Mouse (Mus musculus) MEL (cell line): Measurements from ENCODE around the gene Plekhm3. TPM values are rescaled to one million over a fixed set of nuclear protein-coding genes. Genes with fewer than 3 reads are reported as not detected.
A peak's percentile ranks its signal among the peaks of the same experiment; 100 is the strongest.
"Not testable (repeated sequence)": the region's sequence is repeated elsewhere in the genome, so short reads cannot be mapped to it uniquely, and the experiment has no call there.

Experiments used
- DNase-seq: peaks from one replicate; pipeline ENCODE4 v3.0.0; 2011; ENCODE audit warnings: low read depth, low spot score
- H3K27ac ChIP-seq: 2 replicates; pipeline ENCODE4 v1.5.1; 2012; ENCODE audit warnings: low read depth, mild to moderate bottlenecking, control low read depth, low read length, moderate library complexity; ENCODE audit not compliant: control insufficient read depth
- H3K27me3 ChIP-seq, 2 experiments: fragments of 150-350 bp in 1 of 2; sonication (generic) in 1 of 2; 2 replicates each; pipeline ENCODE4 v1.6.1; 2012; ENCODE audit warnings: low read length in 2 of 2, mild to moderate bottlenecking in 2 of 2, improper control_type of control experiment in 1 of 2, moderate library complexity in 1 of 2; ENCODE audit not compliant: insufficient read depth in 2 of 2, control insufficient read depth in 1 of 2
- H3K36me3 ChIP-seq, 2 experiments: 2 replicates each; pipeline ENCODE4 v1.6.1; 2012 to 2014; ENCODE audit warnings: low read length in 2 of 2, improper control_type of control experiment in 1 of 2, inconsistent platforms in 1 of 2, mild to moderate bottlenecking in 1 of 2; ENCODE audit not compliant: insufficient read depth in 2 of 2, control insufficient read depth in 1 of 2
- H3K4me1 ChIP-seq, 2 experiments: fragments of 150-350 bp in 1 of 2; sonication (generic) in 1 of 2; 2 replicates each; pipeline ENCODE4 v1.6.1; 2012; ENCODE audit warnings: low read length in 2 of 2, improper control_type of control experiment in 1 of 2, mild to moderate bottlenecking in 1 of 2; ENCODE audit not compliant: insufficient read depth in 2 of 2, control insufficient read depth in 1 of 2
- H3K4me3 ChIP-seq, 2 experiments: fragments of 150-350 bp in 1 of 2; sonication (generic) in 1 of 2; 2 replicates each; pipeline ENCODE4 v1.5.1; 2012; ENCODE audit warnings: low read depth in 2 of 2, low read length in 2 of 2, mild to moderate bottlenecking in 2 of 2, moderate library complexity in 2 of 2, control low read depth in 1 of 2, improper control_type of control experiment in 1 of 2; ENCODE audit not compliant: control insufficient read depth in 1 of 2, insufficient read depth in 1 of 2
- H3K79me2 ChIP-seq: 2 replicates; pipeline ENCODE4 v1.6.1; 2012; ENCODE audit warnings: mild to moderate bottlenecking, low read length, moderate library complexity; ENCODE audit not compliant: control insufficient read depth, poor library complexity, insufficient read depth
- H3K9ac ChIP-seq: 2 replicates; pipeline ENCODE4 v1.6.1; 2012; ENCODE audit warnings: low read depth, mild to moderate bottlenecking, control low read depth, low read length, moderate library complexity; ENCODE audit not compliant: control insufficient read depth, poor library complexity, severe bottlenecking
- H3K9me3 ChIP-seq: fragments of 150-350 bp; sonication (generic); replicated peaks from 2 replicates; pipeline ENCODE4 v1.6.1; 2012; ENCODE audit warnings: mild to moderate bottlenecking, low read length, improper control_type of control experiment, moderate library complexity; ENCODE audit not compliant: insufficient read depth
- CHD1 ChIP-seq: IDR thresholded peaks from 2 replicates; pipeline ENCODE4 v1.6.1; 2012; ENCODE audit warnings: low read depth, mild to moderate bottlenecking, inconsistent platforms, low read length, improper control_type of control experiment
- E2F4 ChIP-seq: IDR thresholded peaks from 2 replicates; pipeline ENCODE4 v1.6.1; 2011; ENCODE audit warnings: low read depth, low read length, improper control_type of control experiment, borderline replicate concordance
- ELF1 ChIP-seq: IDR thresholded peaks from 2 replicates; pipeline ENCODE4 v1.6.1; 2014; ENCODE audit warnings: low read depth, mild to moderate bottlenecking, inconsistent platforms, low read length, improper control_type of control experiment, moderate library complexity
- ETS1 ChIP-seq: IDR thresholded peaks from 2 replicates; pipeline ENCODE4 v1.6.1; 2012; ENCODE audit warnings: low read depth, mild to moderate bottlenecking, inconsistent platforms, low read length, improper control_type of control experiment, moderate library complexity
- GATA1 ChIP-seq: IDR thresholded peaks from 2 replicates; pipeline ENCODE4 v1.6.1; 2011; ENCODE audit warnings: low read depth, low read length, improper control_type of control experiment
- HCFC1 ChIP-seq: IDR thresholded peaks from 2 replicates; pipeline ENCODE4 v1.6.1; 2012; ENCODE audit warnings: low read depth, mild to moderate bottlenecking, inconsistent platforms, low read length, improper control_type of control experiment, moderate library complexity
- JUND ChIP-seq: IDR thresholded peaks from 2 replicates; pipeline ENCODE4 v1.6.1; 2011; ENCODE audit warnings: low read depth, mild to moderate bottlenecking, improper control_type of control experiment, low read length
- KAT2A ChIP-seq: conservative IDR thresholded peaks from 2 replicates; pipeline ENCODE4 v1.6.1; 2012; ENCODE audit warnings: low read depth, low read length, improper control_type of control experiment, inconsistent platforms
- MAX ChIP-seq: IDR thresholded peaks from 2 replicates; pipeline ENCODE4 v1.6.1; 2011; ENCODE audit warnings: low read length, improper control_type of control experiment
- MAZ ChIP-seq: IDR thresholded peaks from 2 replicates; pipeline ENCODE4 v1.6.1; 2012; ENCODE audit warnings: low read depth, mild to moderate bottlenecking, inconsistent platforms, low read length, improper control_type of control experiment
- NRF1 ChIP-seq: IDR thresholded peaks from 2 replicates; pipeline ENCODE4 v1.6.1; 2014; ENCODE audit warnings: low read depth, mild to moderate bottlenecking, inconsistent platforms, low read length, improper control_type of control experiment, moderate library complexity; ENCODE audit not compliant: poor library complexity, insufficient read depth, severe bottlenecking
- POLR2A ChIP-seq, 2 experiments: IDR thresholded peaks; 2 replicates each; pipeline ENCODE4 v1.6.1; 2011 to 2012; ENCODE audit warnings: low read length in 2 of 2, mild to moderate bottlenecking in 2 of 2, control low read depth in 1 of 2, improper control_type of control experiment in 1 of 2, low read depth in 1 of 2, moderate library complexity in 1 of 2; ENCODE audit not compliant: control insufficient read depth in 1 of 2, insufficient read depth in 1 of 2, poor library complexity in 1 of 2
- POLR2AphosphoS2 ChIP-seq: IDR thresholded peaks from 2 replicates; pipeline ENCODE4 v1.6.1; 2011; ENCODE audit warnings: low read length, improper control_type of control experiment
- POLR2AphosphoS5 ChIP-seq: IDR thresholded peaks from 2 replicates; pipeline ENCODE4 v1.6.1; 2012; ENCODE audit warnings: low read depth, borderline replicate concordance, mild to moderate bottlenecking, inconsistent platforms, low read length, moderate library complexity, mixed read lengths
- RCOR1 ChIP-seq: IDR thresholded peaks from 2 replicates; pipeline ENCODE4 v1.6.1; 2012; ENCODE audit warnings: low read depth, mild to moderate bottlenecking, inconsistent platforms, low read length, improper control_type of control experiment
- SIN3A ChIP-seq: IDR thresholded peaks from 2 replicates; pipeline ENCODE4 v1.6.1; 2012; ENCODE audit warnings: low read length, improper control_type of control experiment, inconsistent platforms
- SMC3 ChIP-seq: IDR thresholded peaks from 2 replicates; pipeline ENCODE4 v1.6.1; 2011; ENCODE audit warnings: low read depth, low read length, improper control_type of control experiment
- UBTF ChIP-seq: IDR thresholded peaks from 2 replicates; pipeline ENCODE4 v1.6.1; 2012; ENCODE audit warnings: low read depth, mild to moderate bottlenecking, inconsistent platforms, low read length, improper control_type of control experiment, moderate library complexity, borderline replicate concordance; ENCODE audit not compliant: insufficient read depth
- USF1 ChIP-seq: IDR thresholded peaks from 2 replicates; pipeline ENCODE4 v1.6.1; 2014; ENCODE audit warnings: low read depth, mild to moderate bottlenecking, inconsistent platforms, low read length, improper control_type of control experiment, moderate library complexity
- USF2 ChIP-seq, 2 experiments: IDR thresholded peaks; 2 replicates each; pipeline ENCODE4 v1.6.1; 2011 to 2012; ENCODE audit warnings: improper control_type of control experiment in 2 of 2, low read length in 2 of 2, borderline replicate concordance in 1 of 2, inconsistent platforms in 1 of 2, low read depth in 1 of 2, mild to moderate bottlenecking in 1 of 2; ENCODE audit not compliant: insufficient read depth in 1 of 2
- ZMIZ1 ChIP-seq: IDR thresholded peaks from 2 replicates; pipeline ENCODE4 v1.6.1; 2012; ENCODE audit warnings: low read depth, mild to moderate bottlenecking, inconsistent platforms, low read length, improper control_type of control experiment, moderate library complexity
- polyA plus RNA-seq, 2 experiments: library from polyadenylated mRNA; stranded (reverse) in 1 of 2; unstranded in 1 of 2; fragments of >175 nt in 1 of 2; fragments of >200 nt in 1 of 2; gene quantifications; 2 replicates each; pipeline versions ENCODE4 v1.2.1 to v1.2.4; 2012; ENCODE audit warnings: low replicate concordance in 2 of 2, low read depth in 1 of 2; ENCODE audit not compliant: insufficient read length in 2 of 2, insufficient read depth in 1 of 2, missing spikeins in 1 of 2
- total RNA-seq: library from RNA; depleted of rRNA; stranded (reverse); fragments of 300-350 nt; gene quantifications from 2 replicates; pipeline ENCODE4 v1.2.3, GENCODE M21; 2012

The Plekhm3 gene
- total and polyA plus RNA-seq, 3 experiments: 1.8 to 2.0 TPM; not detected in 1

- Histone ChIP-seq H3K27ac (no peak overlapping the region), H3K36me3 (no peaks in the 10 kb centered on the region), H3K79me2 (no peaks in the 10 kb centered on the region), H3K4me1 (no peaks in the 10 kb centered on the region), H3K4me3 (no peak overlapping the region; a peak in 1 of 4 replicates), H3K9ac (no peak overlapping the region), H3K27me3 (peaks cover 6% of the 10 kb centered on the region in 2 experiments), H3K9me3 (no peaks in the 10 kb centered on the region)
- TF ChIP-seq CHD1 (no peak), E2F4 (no peak), POLR2AphosphoS5 (no peak), USF1 (no peak), USF2 (IDR thresholded peaks at IDR 0.05; ENCODE audit: borderline replicate concordance in 1 of 2, insufficient read depth in 1 of 2, low read depth in 1 of 2, low read length in 2 of 2) (no peak), ZMIZ1 (no peak)
- DNase-seq: no peak
Measured at GRCm38 (mm10) chr1:64970685-64971084, 14.1 kb upstream of the Plekhm3 start.

GRCm38 (mm10) chr1:64957021-64957489 lies 431 bp upstream of the Plekhm3 start:
- Histone ChIP-seq H3K27me3 (no peaks in the 10 kb centered on the region; a peak in 1 of 4 replicates), H3K79me2 (peaks cover 2% of the 10 kb centered on the region; the same call in 1 of the 2 replicates), H3K9me3 (no peaks in the 10 kb centered on the region), H3K27ac (no peak overlapping the region)
- DNase-seq: no peak
- TF ChIP-seq HCFC1 (no peak), MAX (0 out of 2 replicates have a peak, but pooled peaks have one; percentile 13)
- TF ChIP-seq, all 39 proteins: peak for 1
- Histone ChIP-seq H3K9ac (peak overlapping the region; percentile 40; the same call in 1 of the 2 replicates), H3K4me3 (peak overlapping the region; percentile 49 to 75), H3K4me1 (peaks cover 0 to 3% of the 10 kb centered on the region in 2 experiments; a peak in 2 of 4 replicates), H3K36me3 (no peaks in the 10 kb centered on the region; a peak in 1 of 4 replicates)

GRCm38 (mm10) chr1:64954786-64955185 lies 1.8 kb downstream of the Plekhm3 start:
- H3K36me3 ChIP-seq, DNase-seq, H3K9me3 ChIP-seq, H3K27ac ChIP-seq, H3K9ac ChIP-seq, H3K79me2 ChIP-seq, H3K4me1 ChIP-seq, H3K4me3 ChIP-seq, H3K27me3 ChIP-seq: not testable (repeated sequence)

GRCm38 (mm10) chr1:64950271-64950670 lies 6.4 kb downstream of the Plekhm3 start:
- Histone ChIP-seq H3K27me3 (no peaks in the 10 kb centered on the region), H3K79me2 (no peaks in the 10 kb centered on the region), H3K27ac (no peak overlapping the region), H3K36me3 (peaks cover 0 to 2% of the 10 kb centered on the region in 2 experiments; a peak in 1 of 4 replicates), H3K4me1 (peaks cover 0 to 2% of the 10 kb centered on the region in 2 experiments; a peak in 1 of 4 replicates), H3K9ac (no peak overlapping the region), H3K9me3 (no peaks in the 10 kb centered on the region), H3K4me3 (no peak overlapping the region)
- DNase-seq: no peak
- TF ChIP-seq KAT2A: no peak
- no peak for TF ChIP-seq ETS1
- no peak for TF ChIP-seq JUND
- no peak for TF ChIP-seq ZMIZ1
- TF ChIP-seq NRF1: no peak
- no peak for TF ChIP-seq RCOR1
- TF ChIP-seq POLR2A (IDR thresholded peaks at IDR 0.05; ENCODE audit: control insufficient read depth in 1 of 2, insufficient read depth in 1 of 2, low read depth in 1 of 2, low read length in 2 of 2, poor library complexity in 1 of 2): no peak
- TF ChIP-seq SIN3A: no peak
- no peak for TF ChIP-seq ELF1
- TF ChIP-seq POLR2AphosphoS2: no peak
- TF ChIP-seq GATA1: no peak
- no peak for TF ChIP-seq MAZ
- TF ChIP-seq SMC3: no peak
- no peak for TF ChIP-seq UBTF
